Mouse (Mus musculus) cerebellum, postnatal 10 days (tissue): ENCODE data around the gene Mast4.
A peak's percentile ranks its signal among the peaks of the same experiment; 100 is the strongest.

Experiments
- DNase-seq, 2 experiments: peaks; one replicate each; pipeline ENCODE4 v3.0.0; 2021; ENCODE audit warnings: mixed read lengths in 2 of 2

The Mast4 gene

GRCm38 (mm10) chr13:103119728-103120127 is 214.6 kb downstream of the Mast4 start:
- DNase-seq: no peak

GRCm38 (mm10) chr13:103115116-103115515 is 219.2 kb downstream of the Mast4 start:
- no peak for DNase-seq

- peak; percentile 96 for DNase-seq
Measured at GRCm38 (mm10) chr13:103114274-103114673, 220.0 kb downstream of the Mast4 start.

GRCm38 (mm10) chr13:103109872-103110271 is 224.4 kb downstream of the Mast4 start:
- DNase-seq: peak; percentile 80 to 88

- DNase-seq: no peak
Measured at GRCm38 (mm10) chr13:103107362-103107761, 226.9 kb downstream of the Mast4 start.

GRCm38 (mm10) chr13:103102598-103102997 is 231.7 kb downstream of the Mast4 start:
- DNase-seq: no peak

GRCm38 (mm10) chr13:103096346-103097150 is 237.7 kb downstream of the Mast4 start:
- DNase-seq: peak; percentile 61 to 63

GRCm38 (mm10) chr13:103095491-103095890 is 238.8 kb downstream of the Mast4 start:
- no peak for DNase-seq

GRCm38 (mm10) chr13:103094595-103094994 is 239.7 kb downstream of the Mast4 start:
- DNase-seq: no peak

GRCm38 (mm10) chr13:103093713-103094112 is 240.6 kb downstream of the Mast4 start:
- DNase-seq: no peak

GRCm38 (mm10) chr13:103085540-103086121 is 248.7 kb downstream of the Mast4 start:
- DNase-seq: no peak

GRCm38 (mm10) chr13:103082891-103083290 is 251.4 kb downstream of the Mast4 start:
- no peak for DNase-seq

GRCm38 (mm10) chr13:103079806-103080205 is 254.5 kb downstream of the Mast4 start:
- no peak for DNase-seq

- DNase-seq: no peak
Measured at GRCm38 (mm10) chr13:103078815-103079214, 255.5 kb downstream of the Mast4 start.

GRCm38 (mm10) chr13:103073461-103073860 is 260.8 kb downstream of the Mast4 start:
- DNase-seq: no peak

- peak; percentile 25 to 28 for DNase-seq
Measured at GRCm38 (mm10) chr13:103071783-103072182, 262.5 kb downstream of the Mast4 start.

GRCm38 (mm10) chr13:103067581-103068166 is 266.6 kb downstream of the Mast4 start:
- DNase-seq: no peak

- DNase-seq: no peak
Measured at GRCm38 (mm10) chr13:103065437-103065836, 268.9 kb downstream of the Mast4 start.

GRCm38 (mm10) chr13:103061680-103062079 is 272.6 kb downstream of the Mast4 start:
- DNase-seq: no peak

GRCm38 (mm10) chr13:103059995-103060652 is 274.2 kb downstream of the Mast4 start:
- no peak for DNase-seq

GRCm38 (mm10) chr13:103056451-103056850 is 277.8 kb downstream of the Mast4 start:
- no peak for DNase-seq

- no peak for DNase-seq
Measured at GRCm38 (mm10) chr13:103052661-103053060, 281.6 kb downstream of the Mast4 start.

GRCm38 (mm10) chr13:103048954-103049353 is 285.3 kb downstream of the Mast4 start:
- no peak for DNase-seq
